Mouse (Mus musculus) bone marrow, adult 2 months (tissue): ENCODE measurements at regions not wholly inside any gene's neighbourhood (a gene's known extent, or its start where the extent isn't known, plus 50 kb on each side); places are given as distances from the start of the nearest gene placed in this dataset.

ENCODE experiments used
- H3K27ac ChIP-seq: fragments of 200-500 bp; 2 replicates; pipeline ENCODE4 v1.5.1; 2012; ENCODE audit warnings: low read depth, mild to moderate bottlenecking, control low read depth, inconsistent platforms, low read length; ENCODE audit not compliant: control insufficient read depth, poor library complexity, insufficient read depth
- H3K4me1 ChIP-seq: fragments of 200-500 bp; 2 replicates; pipeline ENCODE4 v1.6.1; 2011; ENCODE audit warnings: low read length; ENCODE audit not compliant: control insufficient read depth, insufficient read depth
- H3K4me3 ChIP-seq: fragments of 200-500 bp; replicated peaks from 2 replicates; pipeline ENCODE3; 2011; ENCODE audit warnings: mild to moderate bottlenecking, low read depth, low read length, control low read depth; ENCODE audit not compliant: control insufficient read depth
- CTCF ChIP-seq: fragments of 200-500 bp; IDR thresholded peaks from 2 replicates; pipeline ENCODE4 v1.5.1; 2011; ENCODE audit warnings: low read length, control low read depth; ENCODE audit not compliant: control insufficient read depth, insufficient read depth
- POLR2A ChIP-seq: fragments of 200-500 bp; IDR thresholded peaks from 2 replicates; pipeline ENCODE4 v1.6.1; 2011; ENCODE audit warnings: low read depth, mild to moderate bottlenecking, control low read depth, low read length, borderline replicate concordance; ENCODE audit not compliant: control insufficient read depth
- WGBS: fragments of 180-500 bp; shearing (Covaris S2); methylation state at CpG from one replicate; pipeline ENCODE4 v1.1.7; 2018; 5-methylcytosine and 5-hydroxymethylcytosine counted together

- TF ChIP-seq CTCF: no peak
- no peak for TF ChIP-seq POLR2A
- Histone ChIP-seq H3K4me1 (no peaks in the 10 kb centered on the region), H3K27ac (no peak overlapping the region), H3K4me3 (no peak overlapping the region)
- 74% methylated on average over 7 of the region's 7 CpGs for WGBS
Measured at GRCm38 (mm10) chr8:90762390-90762789, 54.8 kb downstream of the Gm19935 start.

- Histone ChIP-seq H3K27ac (no peak overlapping the region), H3K4me1 (no peaks in the 10 kb centered on the region), H3K4me3 (no peak overlapping the region)
- 74% methylated on average over 5 of the region's 5 CpGs for WGBS
- TF ChIP-seq CTCF: no peak
- TF ChIP-seq POLR2A: no peak
Measured at GRCm38 (mm10) chr8:90761947-90762346, 55.2 kb downstream of the Gm19935 start.

- TF ChIP-seq POLR2A (no peak), CTCF (no peak)
- 80% methylated on average over 4 of the region's 4 CpGs for WGBS
- Histone ChIP-seq H3K4me1 (no peaks in the 10 kb centered on the region), H3K4me3 (no peak overlapping the region), H3K27ac (no peak overlapping the region)
Measured at GRCm38 (mm10) chr8:90761446-90761845, 55.7 kb downstream of the Gm19935 start.

- 83% methylated on average over 9 of the region's 9 CpGs for WGBS
- no peaks in the 10 kb centered on the region for H3K4me1 ChIP-seq
- H3K4me3 ChIP-seq: no peak overlapping the region
- TF ChIP-seq POLR2A (no peak), CTCF (no peak)
- no peak overlapping the region for H3K27ac ChIP-seq
Measured at GRCm38 (mm10) chr8:90759531-90759930, 57.7 kb downstream of the Gm19935 start.

GRCm38 (mm10) chr8:90755020-90755419, 62.2 kb downstream of the Gm19935 start:
- WGBS: 80% methylated on average over 4 of the region's 4 CpGs
- no peak for TF ChIP-seq CTCF
- no peak for TF ChIP-seq POLR2A
- Histone ChIP-seq H3K4me3 (no peak overlapping the region), H3K4me1 (no peaks in the 10 kb centered on the region), H3K27ac (no peak overlapping the region)

- no peak for TF ChIP-seq POLR2A
- TF ChIP-seq CTCF: no peak
- Histone ChIP-seq H3K4me1 (no peaks in the 10 kb centered on the region), H3K27ac (no peak overlapping the region), H3K4me3 (no peak overlapping the region)
- WGBS: 82% methylated on average over 2 of the region's 2 CpGs
Measured at GRCm38 (mm10) chr8:90743546-90743945, 73.6 kb downstream of the Gm19935 start.

GRCm38 (mm10) chr8:90740963-90741733, 76.0 kb downstream of the Gm19935 start:
- Histone ChIP-seq H3K4me1 (no peaks in the 10 kb centered on the region), H3K27ac (no peak overlapping the region), H3K4me3 (no peak overlapping the region)
- WGBS: 67% methylated on average over 9 of the region's 9 CpGs
- TF ChIP-seq CTCF: no peak
- TF ChIP-seq POLR2A: no peak

GRCm38 (mm10) chr8:90740302-90740962, 76.8 kb downstream of the Gm19935 start:
- Histone ChIP-seq H3K27ac (no peak overlapping the region), H3K4me1 (no peaks in the 10 kb centered on the region), H3K4me3 (no peak overlapping the region)
- 86% methylated on average over 2 of the region's 2 CpGs for WGBS
- TF ChIP-seq CTCF (no peak), POLR2A (no peak)
